Comparison of ENCODE assay signal across 8 mouse cellular contexts in the genomic region with DNA sequence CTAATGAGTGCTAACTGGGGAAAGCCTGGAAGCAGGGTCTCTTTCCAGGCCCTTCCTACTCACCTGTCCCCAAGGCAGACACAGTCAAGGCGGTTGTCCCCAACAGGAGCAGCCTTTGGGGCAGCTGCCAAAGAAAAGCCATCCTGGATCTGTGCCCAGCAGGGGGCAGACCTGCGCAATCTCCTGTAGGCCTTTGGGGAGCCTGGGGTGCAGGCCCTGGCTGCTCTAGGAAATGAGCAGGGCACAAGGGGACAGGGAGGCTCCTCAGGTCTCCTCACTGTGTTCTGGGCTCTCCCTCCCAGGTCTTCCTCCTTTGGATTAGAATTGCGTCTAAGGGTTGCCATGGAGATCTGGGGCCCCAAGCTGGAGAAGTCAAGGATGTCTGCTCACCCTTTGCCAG. TPM values are rescaled to one million over a fixed set of nuclear protein-coding genes. Genes with fewer than 3 reads are reported as not detected.
DNase-seq lines count a peak whose midpoint lies in the region; ATAC-seq and TF ChIP-seq lines count a peak whose summit lies in the region.

No protein-coding gene starts in this region.

- TF ChIP-seq CTCF in G1E (IDR thresholded peaks at IDR 0.05; ENCODE audit: low read depth, low read length) = 0 out of 2 replicates have a peak, but pooled peaks have one; percentile 5

- H3K4me1 ChIP-seq in kidney, embryonic 14.5 days (ENCODE audit: control insufficient read depth, insufficient read depth, low read length) = no peaks in the 10 kb centered on the region; the same call in 1 of the 2 replicates
- H3K4me1 ChIP-seq in G1E (ENCODE audit: insufficient read depth, low read depth, low read length) = no peaks in the 10 kb centered on the region; the same call in 1 of the 2 replicates
- H3K4me1 ChIP-seq in midbrain, embryonic 16.5 days (ENCODE audit: control insufficient read depth, insufficient read depth, low read length) = no peaks in the 10 kb centered on the region
- H3K4me1 ChIP-seq in forebrain, embryonic 15.5 days = peaks cover 6% of the 10 kb centered on the region

- no peak overlapping the region for H3K4me3 ChIP-seq in kidney, embryonic 14.5 days (ENCODE audit: low read length)
- H3K4me3 ChIP-seq in G1E (ENCODE audit: low read depth, low read length) = no peak overlapping the region
- no peak overlapping the region for H3K4me3 ChIP-seq in midbrain, embryonic 16.5 days (ENCODE audit: low read depth, low read length)
- no peak overlapping the region for H3K4me3 ChIP-seq in forebrain, embryonic 15.5 days

- no peaks in the 10 kb centered on the region for H3K9me3 ChIP-seq in kidney, embryonic 14.5 days (ENCODE audit: control insufficient read depth, low read length)
- no peaks in the 10 kb centered on the region for H3K9me3 ChIP-seq in G1E (replicated peaks)
- H3K9me3 ChIP-seq in midbrain, embryonic 16.5 days (replicated peaks; ENCODE audit: control insufficient read depth, low read length, poor library complexity, severe bottlenecking) = no peaks in the 10 kb centered on the region
- no peaks in the 10 kb centered on the region for H3K9me3 ChIP-seq in forebrain, embryonic 15.5 days

- no peaks in the 10 kb centered on the region for H3K36me3 ChIP-seq in kidney, embryonic 14.5 days (ENCODE audit: control insufficient read depth, insufficient read depth, low read length)
- no peaks in the 10 kb centered on the region for H3K36me3 ChIP-seq in G1E (replicated peaks)
- no peaks in the 10 kb centered on the region for H3K36me3 ChIP-seq in midbrain, embryonic 16.5 days (ENCODE audit: control insufficient read depth, insufficient read depth, low read length)
- no peaks in the 10 kb centered on the region for H3K36me3 ChIP-seq in forebrain, embryonic 15.5 days

- 0 out of 2 replicates have a peak, but pooled peaks cover 5% of the 10 kb centered on the region for H3K27me3 ChIP-seq in kidney, embryonic 14.5 days (ENCODE audit: control insufficient read depth, insufficient read depth, low read length)
- H3K27me3 ChIP-seq in G1E (ENCODE audit: insufficient read depth, low read length) = peaks cover 18% of the 10 kb centered on the region
- peaks cover 3% of the 10 kb centered on the region for H3K27me3 ChIP-seq in midbrain, embryonic 16.5 days (ENCODE audit: control insufficient read depth, insufficient read depth, low read depth, low read length)
- H3K27me3 ChIP-seq in forebrain, embryonic 15.5 days = peaks cover 10% of the 10 kb centered on the region; the same call in 1 of the 2 replicates

- 43% methylated on average over 3 of the region's 3 CpGs for WGBS in kidney, embryonic 14.5 days
- WGBS in midbrain, embryonic 16.5 days = 29% methylated on average over 3 of the region's 3 CpGs
- 39% methylated on average over 3 of the region's 3 CpGs for WGBS in forebrain, embryonic 15.5 days

- no peak overlapping the region for H3K27ac ChIP-seq in kidney, embryonic 14.5 days (ENCODE audit: low read depth, low read length)
- no peak overlapping the region for H3K27ac ChIP-seq in midbrain, embryonic 16.5 days (ENCODE audit: low read length)
- no peak overlapping the region for H3K27ac ChIP-seq in forebrain, embryonic 15.5 days (replicated peaks)

- ATAC-seq in kidney, embryonic 14.5 days (ENCODE audit: low FRiP score, low TSS enrichment) = no peak
- ATAC-seq in G1E (ENCODE audit: extremely low read depth, insufficient number of reproducible peaks, low FRiP score, poor library complexity, severe bottlenecking) = no peak
- ATAC-seq in midbrain, embryonic 16.5 days = no peak
- no peak for ATAC-seq in forebrain, embryonic 15.5 days (replicated peaks)

- H3K9ac ChIP-seq in kidney, embryonic 14.5 days (ENCODE audit: low read depth, low read length) = no peak overlapping the region
- H3K9ac ChIP-seq in midbrain, embryonic 16.5 days (ENCODE audit: low read depth, low read length) = no peak overlapping the region
- no peak overlapping the region for H3K9ac ChIP-seq in forebrain, embryonic 15.5 days (replicated peaks)

- H3K4me2 ChIP-seq in kidney, embryonic 14.5 days (replicated peaks; ENCODE audit: low read depth, low read length) = no peak overlapping the region
- no peak overlapping the region for H3K4me2 ChIP-seq in midbrain, embryonic 16.5 days (ENCODE audit: low read length)
- H3K4me2 ChIP-seq in forebrain, embryonic 15.5 days (replicated peaks) = no peak overlapping the region

- peak; percentile 31 for DNase-seq in kidney, adult 18-20 months
- DNase-seq in G1E (ENCODE audit: low spot score) = peak; percentile 44
- peak; percentile 16 for DNase-seq in embryo, embryonic 11.5 days (ENCODE audit: low read depth, low spot score)
- peak; percentile 42 for DNase-seq in retina, postnatal 1 day
- no peak for DNase-seq in right cerebral cortex, adult 18-20 months

RNA-seq across cellular contexts. Expression of gene Ldlrad2, which starts 7.4 kb away (rescaled TPM):
- polyA plus RNA-seq in kidney, embryonic 14.5 days (2014; fragmentation: Nextera tagmentation; extraction: Ambion mirVana) = not detected in 2 replicates
- total RNA-seq in G1E (2014; fragmentation: Nextera tagmentation) (not detected in 2 replicates), G1E (2017) (not detected in 2 replicates)
- polyA plus RNA-seq in G1E (2012) = not detected in 2 replicates
- polyA plus RNA-seq in midbrain, embryonic 16.5 days (2015; fragmentation: Nextera tagmentation; extraction: Ambion mirVana) = 0.97 TPM in 1 of 2 replicates, not detected in the other
- 0.47 TPM in 1 of 2 replicates, not detected in the other for polyA plus RNA-seq in forebrain, embryonic 15.5 days (2015; fragmentation: Nextera tagmentation; extraction: Ambion mirVana)

RNA-seq across cellular contexts. Expression of gene Usp48, which starts 11.7 kb away (rescaled TPM):
- 58.3 and 91.2 TPM in 2 replicates for polyA plus RNA-seq in kidney, embryonic 14.5 days (2014; fragmentation: Nextera tagmentation; extraction: Ambion mirVana)
- total RNA-seq in G1E (2014; fragmentation: Nextera tagmentation) (152 and 206 TPM in 2 replicates), G1E (2017) (126 and 137 TPM in 2 replicates)
- polyA plus RNA-seq in G1E (2012) = 30.1 and 71.2 TPM in 2 replicates
- polyA plus RNA-seq in midbrain, embryonic 16.5 days (2015; fragmentation: Nextera tagmentation; extraction: Ambion mirVana) = 57.2 and 63.2 TPM in 2 replicates
- polyA plus RNA-seq in forebrain, embryonic 15.5 days (2015; fragmentation: Nextera tagmentation; extraction: Ambion mirVana) = 80.5 and 81.6 TPM in 2 replicates
